In the genomic region with DNA sequence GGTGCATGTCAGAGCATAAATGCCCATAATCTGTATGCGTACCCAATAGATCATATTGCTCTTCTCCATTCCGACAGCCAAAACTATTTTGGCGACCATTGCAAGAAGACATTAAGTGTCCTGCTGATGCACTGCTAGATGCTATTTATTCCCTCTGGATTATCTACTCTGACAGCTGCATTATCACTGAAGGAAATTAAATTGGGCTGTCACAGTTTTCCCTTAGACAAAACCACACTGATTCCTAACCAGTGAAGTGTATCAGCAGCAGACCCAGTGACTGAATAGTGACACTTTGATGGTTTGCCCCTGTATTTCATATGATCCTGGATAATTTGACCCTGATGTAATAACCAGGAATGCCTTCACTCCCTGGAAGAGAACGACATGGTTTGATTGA, we compare ENCODE assay signal across 30 mouse cellular contexts.
DNase-seq lines count a peak whose midpoint lies in the region; ATAC-seq and TF ChIP-seq lines count a peak whose summit lies in the region.
"Had no signal": no experiment of that assay in that cellular context is flagged by ENCODE, and none has a peak within 500 bp of the region (broad histone marks: within the 10 kb centered on the region; RNA-seq: fewer than 3 reads in every experiment).

No protein-coding gene starts in this region.

- DNase-seq in hindbrain, postnatal 0 days (ENCODE audit: low spot score): no peak
- DNase-seq in midbrain, postnatal 0 days (ENCODE audit: low spot score): no peak
- no peak for DNase-seq in hindbrain, embryonic 14.5 days (ENCODE audit: low spot score)
- DNase-seq in retina, embryonic 14.5 days (ENCODE audit: low spot score): peak; percentile 34
- DNase-seq in cerebellum, adult 2 months: no peak
- no peak for DNase-seq in embryo, embryonic 10.5 days (ENCODE audit: low spot score)
- DNase-seq: adrenal gland, postnatal 14 days; cerebellum, adult 11-12 months; cerebellum, postnatal 10 days; forebrain, postnatal 0 days; gastrocnemius, postnatal 10 days; heart, postnatal 14 days; kidney, postnatal 14 days; layer of hippocampus, adult 9-11 months; liver, embryonic 13.5 days; lung, adult 18-20 months; lung, postnatal 4 days had no signal

- no peak for TF ChIP-seq CTCF in hindbrain, postnatal 0 days (IDR thresholded peaks at IDR 0.05; ENCODE audit: low read depth)
- no peak for TF ChIP-seq CTCF in midbrain, postnatal 0 days (IDR thresholded peaks at IDR 0.05)
- no peak for TF ChIP-seq CTCF in cerebellum, adult 2 months (IDR thresholded peaks at IDR 0.05; ENCODE audit: borderline replicate concordance, insufficient read depth, low read depth, low read length)

- no peaks in the 10 kb centered on the region for H3K27me3 ChIP-seq in hindbrain, embryonic 12.5 days
- H3K27me3 ChIP-seq in hindbrain, postnatal 0 days (ENCODE audit: insufficient read depth, low read length): no peaks in the 10 kb centered on the region
- no peaks in the 10 kb centered on the region for H3K27me3 ChIP-seq in midbrain, embryonic 13.5 days
- H3K27me3 ChIP-seq in midbrain, postnatal 0 days (ENCODE audit: insufficient read depth, low read length): no peaks in the 10 kb centered on the region
- no peaks in the 10 kb centered on the region for H3K27me3 ChIP-seq in hindbrain, embryonic 14.5 days (ENCODE audit: control insufficient read depth, insufficient read depth, low read length)
- H3K27me3 ChIP-seq in cerebellum, adult 2 months (ENCODE audit: control insufficient read depth, insufficient read depth, low read length): no peaks in the 10 kb centered on the region
- H3K27me3 ChIP-seq: forebrain, embryonic 12.5 days; hindbrain, embryonic 15.5 days; intestine, embryonic 15.5 days; limb, embryonic 15.5 days; liver, embryonic 13.5 days; megakaryocyte, embryonic 14.5 days; midbrain, embryonic 12.5 days; Patski had no signal

- H3K4me3 ChIP-seq in hindbrain, embryonic 12.5 days: no peak overlapping the region
- no peak overlapping the region for H3K4me3 ChIP-seq in hindbrain, postnatal 0 days (ENCODE audit: low read length)
- no peak overlapping the region for H3K4me3 ChIP-seq in midbrain, embryonic 13.5 days (replicated peaks)
- no peak overlapping the region for H3K4me3 ChIP-seq in midbrain, postnatal 0 days (ENCODE audit: low read depth, low read length)
- no peak overlapping the region for H3K4me3 ChIP-seq in hindbrain, embryonic 14.5 days (replicated peaks; ENCODE audit: low read length)
- no peak overlapping the region for H3K4me3 ChIP-seq in cerebellum, adult 2 months (replicated peaks; ENCODE audit: insufficient read depth, low read depth, low read length)
- H3K4me3 ChIP-seq: erythroblast, embryonic 14.5 days; forebrain, embryonic 12.5 days; hindbrain, embryonic 15.5 days; intestine, embryonic 15.5 days; limb, embryonic 10.5 days; limb, embryonic 15.5 days; liver, embryonic 13.5 days; megakaryocyte, embryonic 14.5 days; midbrain, embryonic 12.5 days had no signal

- no peak for TF ChIP-seq POLR2A in cerebellum, adult 2 months (IDR thresholded peaks at IDR 0.05; ENCODE audit: borderline replicate concordance, insufficient read depth, low read length)

- H3K36me3 ChIP-seq in hindbrain, embryonic 12.5 days: no peaks in the 10 kb centered on the region
- peaks cover under 1% of the 10 kb centered on the region; the same call in 1 of the 2 replicates for H3K36me3 ChIP-seq in hindbrain, postnatal 0 days (ENCODE audit: insufficient read depth, low read length)
- peaks cover under 1% of the 10 kb centered on the region for H3K36me3 ChIP-seq in midbrain, embryonic 13.5 days
- no peaks in the 10 kb centered on the region; the same call in 1 of the 2 replicates for H3K36me3 ChIP-seq in midbrain, postnatal 0 days (ENCODE audit: insufficient read depth, low read length)
- no peaks in the 10 kb centered on the region for H3K36me3 ChIP-seq in hindbrain, embryonic 14.5 days (replicated peaks; ENCODE audit: control insufficient read depth, insufficient read depth)
- H3K36me3 ChIP-seq: forebrain, embryonic 12.5 days; G1E; intestine, embryonic 15.5 days; limb, embryonic 10.5 days; limb, embryonic 15.5 days; liver, embryonic 13.5 days; midbrain, embryonic 12.5 days had no signal

- ATAC-seq in hindbrain, embryonic 12.5 days (ENCODE audit: low FRiP score): peak; percentile 76
- no peak for ATAC-seq in hindbrain, postnatal 0 days
- ATAC-seq in midbrain, embryonic 13.5 days: 0 out of 2 replicates have a peak, but pooled peaks have one; percentile 11
- no peak for ATAC-seq in midbrain, postnatal 0 days (ENCODE audit: low FRiP score)
- ATAC-seq in hindbrain, embryonic 14.5 days (ENCODE audit: low FRiP score): 0 out of 2 replicates have a peak, but pooled peaks have one; percentile 14
- ATAC-seq: forebrain, postnatal 0 days; intestine, embryonic 15.5 days; lung, postnatal 0 days; Patski had no signal

- H3K4me2 ChIP-seq in hindbrain, embryonic 12.5 days (replicated peaks): no peak overlapping the region
- no peak overlapping the region for H3K4me2 ChIP-seq in hindbrain, postnatal 0 days (ENCODE audit: low read depth, low read length)
- H3K4me2 ChIP-seq in midbrain, embryonic 13.5 days (replicated peaks): no peak overlapping the region
- no peak overlapping the region for H3K4me2 ChIP-seq in midbrain, postnatal 0 days (ENCODE audit: low read depth, low read length, poor library complexity, severe bottlenecking)
- H3K4me2 ChIP-seq in hindbrain, embryonic 14.5 days (replicated peaks): no peak overlapping the region
- H3K4me2 ChIP-seq: forebrain, embryonic 12.5 days; hindbrain, embryonic 15.5 days; intestine, embryonic 15.5 days; limb, embryonic 15.5 days; liver, embryonic 13.5 days; midbrain, embryonic 12.5 days had no signal

- H3K27ac ChIP-seq in hindbrain, embryonic 12.5 days: no peak overlapping the region
- no peak overlapping the region for H3K27ac ChIP-seq in hindbrain, postnatal 0 days
- H3K27ac ChIP-seq in midbrain, embryonic 13.5 days: no peak overlapping the region
- no peak overlapping the region for H3K27ac ChIP-seq in midbrain, postnatal 0 days (ENCODE audit: low read depth, low read length)
- no peak overlapping the region for H3K27ac ChIP-seq in hindbrain, embryonic 14.5 days
- no peak overlapping the region for H3K27ac ChIP-seq in cerebellum, adult 2 months (ENCODE audit: insufficient read depth, low read length)
- H3K27ac ChIP-seq: forebrain, embryonic 12.5 days; hindbrain, embryonic 15.5 days; intestine, embryonic 15.5 days; limb, embryonic 10.5 days; limb, embryonic 15.5 days; liver, embryonic 13.5 days; midbrain, embryonic 12.5 days had no signal

- H3K4me1 ChIP-seq in hindbrain, embryonic 12.5 days: no peaks in the 10 kb centered on the region
- no peaks in the 10 kb centered on the region for H3K4me1 ChIP-seq in hindbrain, postnatal 0 days (ENCODE audit: insufficient read depth, low read length)
- H3K4me1 ChIP-seq in midbrain, embryonic 13.5 days (replicated peaks): no peaks in the 10 kb centered on the region
- H3K4me1 ChIP-seq in midbrain, postnatal 0 days (ENCODE audit: insufficient read depth, low read length): no peaks in the 10 kb centered on the region
- no peaks in the 10 kb centered on the region for H3K4me1 ChIP-seq in hindbrain, embryonic 14.5 days (replicated peaks; ENCODE audit: control insufficient read depth, insufficient read depth, low read length)
- peaks cover under 1% of the 10 kb centered on the region; the same call in 1 of the 2 replicates for H3K4me1 ChIP-seq in cerebellum, adult 2 months (ENCODE audit: control insufficient read depth, insufficient read depth, low read length)
- H3K4me1 ChIP-seq: forebrain, embryonic 12.5 days; hindbrain, embryonic 15.5 days; intestine, embryonic 15.5 days; limb, embryonic 10.5 days; limb, embryonic 15.5 days; liver, embryonic 13.5 days; megakaryocyte, embryonic 14.5 days; midbrain, embryonic 12.5 days had no signal

- 55% methylated on average over 4 of the region's 4 CpGs for WGBS in hindbrain, embryonic 12.5 days
- 45% methylated on average over 4 of the region's 4 CpGs for WGBS in hindbrain, postnatal 0 days
- WGBS in midbrain, embryonic 13.5 days: 47% methylated on average over 4 of the region's 4 CpGs
- WGBS in midbrain, postnatal 0 days: 34% methylated on average over 4 of the region's 4 CpGs
- 56% methylated on average over 4 of the region's 4 CpGs for WGBS in hindbrain, embryonic 14.5 days
- 34% methylated on average over 4 of the region's 4 CpGs for WGBS in cerebellum, adult 2 months

- H3K9ac ChIP-seq in hindbrain, embryonic 12.5 days: no peak overlapping the region
- no peak overlapping the region for H3K9ac ChIP-seq in hindbrain, postnatal 0 days (replicated peaks; ENCODE audit: low read length)
- H3K9ac ChIP-seq in midbrain, embryonic 13.5 days (replicated peaks): no peak overlapping the region
- H3K9ac ChIP-seq in midbrain, postnatal 0 days (replicated peaks; ENCODE audit: low read length, poor library complexity, severe bottlenecking): no peak overlapping the region
- no peak overlapping the region for H3K9ac ChIP-seq in hindbrain, embryonic 14.5 days
- H3K9ac ChIP-seq: forebrain, embryonic 12.5 days; forebrain, postnatal 0 days; hindbrain, embryonic 15.5 days; intestine, embryonic 15.5 days; limb, embryonic 15.5 days; liver, embryonic 13.5 days; midbrain, embryonic 12.5 days had no signal

- no peaks in the 10 kb centered on the region for H3K9me3 ChIP-seq in hindbrain, embryonic 12.5 days (replicated peaks)
- H3K9me3 ChIP-seq in hindbrain, postnatal 0 days (ENCODE audit: low read length): no peaks in the 10 kb centered on the region; the same call in 1 of the 2 replicates
- no peaks in the 10 kb centered on the region for H3K9me3 ChIP-seq in midbrain, embryonic 13.5 days
- no peaks in the 10 kb centered on the region for H3K9me3 ChIP-seq in midbrain, postnatal 0 days (ENCODE audit: low read length)
- no peaks in the 10 kb centered on the region for H3K9me3 ChIP-seq in hindbrain, embryonic 14.5 days (ENCODE audit: control insufficient read depth, low read length)
- H3K9me3 ChIP-seq: forebrain, embryonic 12.5 days; G1E; hindbrain, embryonic 15.5 days; intestine, embryonic 15.5 days; limb, embryonic 10.5 days; limb, embryonic 15.5 days; liver, embryonic 13.5 days; midbrain, embryonic 12.5 days had no signal

Comparison
In these comparisons a context has a peak if more than half of its experiments do, and no peak if none do; other contexts are left out.
1. ATAC-seq: peak in hindbrain, embryonic 12.5 days (single experiment), midbrain, embryonic 13.5 days (single experiment) and hindbrain, embryonic 14.5 days (single experiment); none in hindbrain, postnatal 0 days (single experiment) and midbrain, postnatal 0 days (single experiment).